Mouse (Mus musculus) heart, embryonic 12.5 days (tissue): Measurements from ENCODE around the gene B4galt5. TPM values are rescaled to one million over a fixed set of nuclear protein-coding genes. Genes with fewer than 3 reads are reported as not detected.

Experiments used
- ATAC-seq: fragments of 200-750 bp; cut with Nextera tagmentation; 2 replicates; pipeline ENCODE4 v1.8.0; 2017; ENCODE audit warnings: moderate TSS enrichment, moderate library complexity; ENCODE audit not compliant: insufficient number of reproducible peaks, low FRiP score
- H3K27ac ChIP-seq: fragments of 300-500 bp; sonication (generic); 2 replicates; pipeline ENCODE4 v1.5.1; 2016; ENCODE audit warnings: mild to moderate bottlenecking, moderate library complexity; ENCODE audit not compliant: poor library complexity, severe bottlenecking
- H3K27me3 ChIP-seq: fragments of 300-500 bp; sonication (generic); replicated peaks from 2 replicates; pipeline ENCODE4 v1.6.1; 2016; ENCODE audit warnings: mild to moderate bottlenecking, moderate library complexity
- H3K36me3 ChIP-seq: fragments of 300-500 bp; sonication (generic); 2 replicates; pipeline ENCODE4 v1.6.1; 2016; ENCODE audit warnings: mild to moderate bottlenecking, moderate library complexity
- H3K4me1 ChIP-seq: fragments of 300-500 bp; sonication (generic); replicated peaks from 2 replicates; pipeline ENCODE4 v1.6.1; 2016; ENCODE audit warnings: mild to moderate bottlenecking
- H3K4me2 ChIP-seq: fragments of 300-500 bp; sonication (generic); 2 replicates; pipeline ENCODE4 v1.6.1; 2016; ENCODE audit warnings: mild to moderate bottlenecking, moderate library complexity
- H3K4me3 ChIP-seq: fragments of 300-500 bp; sonication (generic); 2 replicates; pipeline ENCODE4 v1.5.1; 2016; ENCODE audit warnings: mild to moderate bottlenecking
- H3K9ac ChIP-seq: fragments of 300-500 bp; sonication (generic); 2 replicates; pipeline ENCODE4 v1.6.1; 2016; ENCODE audit warnings: mild to moderate bottlenecking, moderate library complexity
- H3K9me3 ChIP-seq: fragments of 300-500 bp; sonication (generic); replicated peaks from 2 replicates; pipeline ENCODE4 v1.6.1; 2016; ENCODE audit warnings: mild to moderate bottlenecking, moderate library complexity
- WGBS: fragments of 180-500 bp; shearing (Covaris S2); methylation state at CpG from one replicate; pipeline ENCODE4 v1.1.7; 2016; 5-methylcytosine and 5-hydroxymethylcytosine counted together
- polyA plus RNA-seq: library from polyadenylated mRNA; unstranded; fragments of >200 nt; fragmentation: Nextera tagmentation; extraction: Ambion mirVana; gene quantifications from 2 replicates; pipeline ENCODE4 v1.2.1, GENCODE M21; 2016

The B4galt5 gene
- polyA plus RNA-seq, 1 experiment from 2014 or later, result 14.9 TPM

DNA sequence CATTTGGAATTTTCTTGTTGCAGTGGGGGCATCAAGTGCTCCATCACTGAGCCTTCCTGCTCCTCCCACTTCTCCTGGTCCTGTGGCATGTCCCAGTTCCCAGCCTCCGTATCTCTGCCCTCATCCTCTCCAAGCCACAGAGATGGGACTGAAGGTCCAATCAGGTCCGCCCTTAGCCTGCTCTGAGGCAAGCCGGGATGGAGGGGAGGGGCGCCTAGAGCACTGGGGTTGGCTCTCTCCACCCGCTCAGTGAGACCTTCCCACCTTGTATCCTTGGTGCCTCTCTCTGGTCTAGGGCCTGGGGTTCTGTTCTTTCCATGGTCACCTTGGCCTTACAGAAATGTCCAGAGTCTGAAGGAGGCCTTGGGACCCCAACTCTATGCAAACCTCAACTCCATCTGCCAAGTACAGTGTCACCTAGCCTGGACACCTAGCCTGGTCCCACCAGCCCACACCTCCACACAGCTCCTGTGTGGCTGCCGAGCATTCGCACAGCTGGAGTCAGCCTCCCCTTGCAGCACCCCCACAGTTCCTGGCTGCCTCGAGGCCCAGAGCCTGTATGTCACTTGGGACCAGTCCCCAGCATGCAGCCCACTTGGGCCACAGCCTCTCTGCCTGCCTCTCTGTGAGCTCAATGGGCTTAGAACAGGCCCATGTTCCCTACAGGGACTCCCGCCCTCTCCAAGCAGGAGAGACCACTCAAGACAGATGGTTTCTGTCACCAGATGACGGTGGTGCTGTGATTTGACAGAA, 74.1 kb downstream of the B4galt5 start:
- 60% methylated on average over 10 of the region's 10 CpGs for WGBS

GRCm38 (mm10) chr2:167273206-167273740, 75.7 kb downstream of the B4galt5 start:
- Histone ChIP-seq H3K27ac (no peak overlapping the region), H3K27me3 (no peaks in the 10 kb centered on the region), H3K36me3 (no peaks in the 10 kb centered on the region), H3K9ac (no peak overlapping the region), H3K4me2 (no peak overlapping the region), H3K9me3 (no peaks in the 10 kb centered on the region), H3K4me1 (peaks cover 8% of the 10 kb centered on the region), H3K4me3 (no peak overlapping the region)
- WGBS, result 71% methylated on average over 13 of the region's 13 CpGs
- ATAC-seq, result no peak

More for the DNA sequence above, 74.1 kb downstream of the B4galt5 start:
- H3K9me3 ChIP-seq, result no peaks in the 10 kb centered on the region
- H3K4me3 ChIP-seq, result no peak overlapping the region
- no peak for ATAC-seq
- no peaks in the 10 kb centered on the region for H3K36me3 ChIP-seq
- no peak overlapping the region for H3K4me2 ChIP-seq
- 0 out of 2 replicates have a peak, but pooled peaks cover 4% of the 10 kb centered on the region for H3K27me3 ChIP-seq
- no peak overlapping the region for H3K27ac ChIP-seq
- H3K9ac ChIP-seq, result no peak overlapping the region
- 0 out of 2 replicates have a peak, but pooled peaks cover 4% of the 10 kb centered on the region for H3K4me1 ChIP-seq

DNA sequence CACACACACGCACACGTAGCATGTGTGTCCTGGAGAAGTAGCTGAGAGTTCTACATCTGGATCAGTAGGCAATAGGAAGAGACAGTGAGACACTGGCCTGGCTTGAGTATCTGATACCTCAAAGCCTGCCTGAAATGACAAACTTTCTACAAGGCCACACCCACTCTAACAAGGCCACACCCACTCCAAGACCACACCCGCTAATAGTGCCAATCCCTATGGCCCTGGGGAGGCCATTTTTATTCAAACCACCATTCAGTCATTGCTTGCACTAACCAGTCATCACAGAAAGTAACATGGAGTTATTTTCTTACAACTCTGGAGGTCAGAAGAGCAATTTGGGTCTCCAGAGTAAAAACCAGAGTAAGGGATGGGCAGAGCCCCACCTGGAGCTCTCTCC, 76.3 kb downstream of the B4galt5 start:
- Histone ChIP-seq H3K4me2 (no peak overlapping the region), H3K9ac (no peak overlapping the region), H3K4me1 (peaks cover 14% of the 10 kb centered on the region), H3K27ac (no peak overlapping the region), H3K36me3 (no peaks in the 10 kb centered on the region), H3K9me3 (no peaks in the 10 kb centered on the region), H3K27me3 (no peaks in the 10 kb centered on the region), H3K4me3 (no peak overlapping the region)
- 86% methylated on average over 3 of the region's 3 CpGs for WGBS
- no peak for ATAC-seq

- Histone ChIP-seq H3K27me3 (no peaks in the 10 kb centered on the region), H3K9me3 (no peaks in the 10 kb centered on the region), H3K4me3 (no peak overlapping the region), H3K4me2 (no peak overlapping the region), H3K4me1 (peaks cover 17% of the 10 kb centered on the region), H3K9ac (no peak overlapping the region), H3K27ac (no peak overlapping the region), H3K36me3 (no peaks in the 10 kb centered on the region)
- ATAC-seq, result no peak
- 73% methylated on average over 9 of the region's 9 CpGs for WGBS
These were observed 77.9 kb downstream of the B4galt5 start for GRCm38 (mm10) chr2:167271121-167271521.

- H3K4me1 ChIP-seq, result peaks cover 17% of the 10 kb centered on the region
- H3K36me3 ChIP-seq, result no peaks in the 10 kb centered on the region
- no peaks in the 10 kb centered on the region for H3K9me3 ChIP-seq
- H3K4me3 ChIP-seq, result no peak overlapping the region
- H3K4me2 ChIP-seq, result no peak overlapping the region
- ATAC-seq, result no peak
- no peak overlapping the region for H3K27ac ChIP-seq
- no peak overlapping the region for H3K9ac ChIP-seq
- 80% methylated on average over 3 of the region's 3 CpGs for WGBS
- no peaks in the 10 kb centered on the region for H3K27me3 ChIP-seq
These were observed 78.5 kb downstream of the B4galt5 start for GRCm38 (mm10) chr2:167270496-167270895.

DNA sequence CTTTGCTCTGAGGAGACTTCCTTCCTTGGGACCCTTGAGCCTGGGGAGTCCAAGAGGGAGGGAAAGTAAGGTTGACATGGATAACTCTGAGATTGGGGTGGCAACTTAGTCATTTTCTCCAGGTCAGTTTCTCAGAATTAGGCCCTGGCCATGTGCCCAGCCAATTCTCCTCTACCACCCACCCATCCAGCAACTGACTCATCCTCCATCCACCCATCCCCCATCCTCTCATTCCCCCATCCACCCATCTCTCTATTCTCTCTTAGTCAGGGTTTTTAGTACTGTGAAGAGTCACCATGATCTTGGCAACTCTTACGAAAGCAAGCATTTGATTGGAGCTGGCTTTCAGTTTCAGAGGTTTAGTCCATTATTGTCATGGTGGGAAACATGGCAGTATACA, 80.3 kb downstream of the B4galt5 start:
- 93% methylated on average over 1 of the region's 1 CpGs for WGBS
- no peaks in the 10 kb centered on the region for H3K27me3 ChIP-seq
- no peak overlapping the region for H3K9ac ChIP-seq
- H3K4me1 ChIP-seq, result peaks cover 22% of the 10 kb centered on the region
- 0 out of 2 replicates have a peak, but pooled peaks have one; percentile 16 for ATAC-seq
- H3K4me2 ChIP-seq, result no peak overlapping the region
- H3K4me3 ChIP-seq, result no peak overlapping the region
- no peaks in the 10 kb centered on the region for H3K36me3 ChIP-seq
- H3K27ac ChIP-seq, result peak overlapping the region; percentile 15; the same call in 1 of the 2 replicates
- H3K9me3 ChIP-seq, result no peaks in the 10 kb centered on the region

GRCm38 (mm10) chr2:167268411-167268690, 80.6 kb downstream of the B4galt5 start:
- WGBS, result 86% methylated on average over 8 of the region's 8 CpGs
- no peaks in the 10 kb centered on the region for H3K9me3 ChIP-seq
- no peak overlapping the region for H3K4me3 ChIP-seq
- H3K27me3 ChIP-seq, result no peaks in the 10 kb centered on the region
- H3K27ac ChIP-seq, result peak overlapping the region; percentile 15; the same call in 1 of the 2 replicates
- H3K4me1 ChIP-seq, result peaks cover 21% of the 10 kb centered on the region
- no peak for ATAC-seq
- H3K4me2 ChIP-seq, result no peak overlapping the region
- no peaks in the 10 kb centered on the region for H3K36me3 ChIP-seq
- no peak overlapping the region for H3K9ac ChIP-seq

DNA sequence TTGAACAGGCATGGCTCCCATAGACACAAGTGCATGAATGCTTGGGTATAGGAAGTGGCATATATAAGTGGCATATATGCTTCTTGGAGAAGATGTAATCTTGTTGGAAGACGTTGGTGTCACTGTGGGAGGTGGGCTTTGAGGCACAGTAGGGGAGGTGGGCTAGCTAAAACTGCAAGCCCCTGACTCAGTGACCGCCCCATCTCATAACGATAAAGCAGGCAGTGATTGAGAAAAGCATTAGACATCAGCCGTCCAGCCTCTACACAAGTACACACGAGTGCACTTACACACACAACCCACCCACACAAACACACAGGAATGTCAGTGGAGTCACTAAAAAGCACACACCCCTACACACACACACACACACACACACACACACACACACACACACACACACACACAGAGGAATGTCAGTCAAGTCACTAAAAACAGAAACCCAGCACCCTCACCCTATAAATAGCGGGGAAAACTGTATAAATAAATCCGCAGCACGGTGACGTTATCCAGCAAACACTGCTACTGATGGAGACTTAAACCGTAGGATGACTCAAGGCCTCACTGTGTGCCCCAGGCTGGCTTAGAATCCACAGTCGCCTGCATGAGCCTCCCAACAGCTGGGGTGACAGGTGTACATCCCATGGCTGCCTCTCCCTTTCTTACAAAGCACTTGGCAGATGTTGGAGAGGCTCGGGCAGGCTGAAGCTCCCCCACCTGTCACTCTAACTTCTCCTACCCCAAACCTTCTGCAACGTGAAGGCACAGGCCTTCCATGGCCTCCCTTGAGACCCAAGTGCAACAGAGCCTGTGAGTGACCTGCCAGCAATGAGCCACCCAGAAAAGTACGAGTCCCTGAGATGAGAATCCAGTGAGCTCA, 81.2 kb downstream of the B4galt5 start:
- ATAC-seq, result no peak
- Histone ChIP-seq H3K4me1 (peaks cover 18% of the 10 kb centered on the region), H3K27ac (peak overlapping the region; percentile 52; the same call in 1 of the 2 replicates), H3K9me3 (no peaks in the 10 kb centered on the region), H3K27me3 (no peaks in the 10 kb centered on the region), H3K4me2 (no peak overlapping the region), H3K9ac (no peak overlapping the region), H3K4me3 (no peak overlapping the region), H3K36me3 (no peaks in the 10 kb centered on the region)
- 49% methylated on average over 14 of the region's 14 CpGs for WGBS

DNA sequence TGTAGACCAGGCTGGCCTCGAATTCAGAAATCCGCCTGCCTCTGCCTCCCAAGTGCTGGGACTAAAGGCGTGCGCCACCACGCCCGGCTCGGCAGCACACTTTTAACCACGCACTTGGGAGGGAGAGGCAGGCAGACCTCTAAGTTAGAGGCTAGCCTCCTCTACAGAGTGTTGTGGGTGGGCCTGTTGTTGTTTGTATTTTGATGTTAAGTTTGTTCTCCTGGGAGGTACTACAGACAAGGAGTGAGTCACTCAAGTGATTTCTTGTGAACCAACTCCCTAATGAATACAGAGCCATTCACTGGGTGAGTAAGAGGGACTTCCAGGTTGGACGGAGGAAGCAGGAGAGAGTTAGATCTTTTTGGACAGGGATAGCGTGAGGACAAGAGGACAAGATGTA, 82.8 kb downstream of the B4galt5 start:
- Histone ChIP-seq H3K4me3 (no peak overlapping the region), H3K9me3 (no peaks in the 10 kb centered on the region), H3K27ac (no peak overlapping the region), H3K27me3 (no peaks in the 10 kb centered on the region), H3K4me1 (peaks cover 18% of the 10 kb centered on the region), H3K9ac (no peak overlapping the region), H3K36me3 (no peaks in the 10 kb centered on the region), H3K4me2 (no peak overlapping the region)
- 89% methylated on average over 10 of the region's 10 CpGs for WGBS
- no peak for ATAC-seq

DNA sequence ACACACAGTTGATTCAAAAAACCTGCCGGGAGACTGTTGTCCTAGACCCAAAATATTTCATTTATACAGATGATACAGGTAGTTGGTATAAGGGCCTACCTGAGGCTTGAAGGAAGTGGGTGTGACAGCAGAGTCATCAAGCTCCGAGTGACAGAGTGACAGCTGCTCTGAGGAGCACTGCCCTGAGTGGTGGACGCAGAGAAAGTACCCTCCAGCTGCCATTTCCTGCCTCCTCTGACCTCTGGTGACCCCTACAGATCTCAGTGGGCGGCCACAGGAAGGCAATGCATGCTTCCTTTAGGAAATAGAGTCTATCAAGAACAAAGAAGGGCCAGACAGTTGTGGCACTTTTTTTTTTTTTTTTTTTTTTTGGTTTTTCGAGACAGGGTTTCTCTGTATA, 83.2 kb downstream of the B4galt5 start:
- WGBS, result 59% methylated on average over 4 of the region's 5 CpGs

DNA sequence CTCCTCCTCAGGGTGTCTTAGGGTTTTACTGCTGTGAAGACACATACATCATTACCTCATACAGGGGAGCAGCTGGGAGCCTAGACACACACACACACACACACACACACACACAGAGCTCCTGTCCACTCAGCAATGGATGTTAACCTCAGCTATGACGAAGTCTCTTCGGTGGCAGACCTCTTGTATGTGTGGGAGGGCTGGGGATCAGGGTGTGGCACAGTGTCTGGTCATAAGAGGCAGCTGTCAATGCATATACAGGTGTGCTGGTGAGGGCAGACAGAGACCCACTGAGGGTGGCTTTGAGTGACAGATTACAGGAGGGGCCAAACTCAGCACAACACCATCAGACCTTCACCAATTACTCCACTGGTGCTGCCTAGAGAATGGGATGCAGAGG, 84.0 kb downstream of the B4galt5 start:
- Histone ChIP-seq H3K9ac (no peak overlapping the region), H3K4me2 (no peak overlapping the region), H3K27ac (no peak overlapping the region), H3K4me1 (peaks cover 22% of the 10 kb centered on the region), H3K4me3 (no peak overlapping the region), H3K27me3 (no peaks in the 10 kb centered on the region), H3K9me3 (no peaks in the 10 kb centered on the region), H3K36me3 (no peaks in the 10 kb centered on the region)
- ATAC-seq, result no peak
- 79% methylated on average over 2 of the region's 2 CpGs for WGBS

More for the DNA sequence above, 83.2 kb downstream of the B4galt5 start:
- Histone ChIP-seq H3K27ac (no peak overlapping the region), H3K4me1 (peaks cover 22% of the 10 kb centered on the region), H3K9me3 (no peaks in the 10 kb centered on the region), H3K4me2 (no peak overlapping the region), H3K4me3 (no peak overlapping the region), H3K36me3 (no peaks in the 10 kb centered on the region), H3K27me3 (no peaks in the 10 kb centered on the region), H3K9ac (no peak overlapping the region)
- no peak for ATAC-seq
